Mouse (Mus musculus) 3134 (cell line): ENCODE results near the gene Yju2.
A peak's percentile ranks its signal among the peaks of the same experiment; 100 is the strongest.

Source experiments
- DNase-seq: peaks from one replicate; pipeline ENCODE4 v3.0.0-alpha.2; 2011; ENCODE audit warnings: low spot score; ENCODE audit not compliant: insufficient read length; ENCODE audit errors: extremely low read depth

Gene Yju2

DNA sequence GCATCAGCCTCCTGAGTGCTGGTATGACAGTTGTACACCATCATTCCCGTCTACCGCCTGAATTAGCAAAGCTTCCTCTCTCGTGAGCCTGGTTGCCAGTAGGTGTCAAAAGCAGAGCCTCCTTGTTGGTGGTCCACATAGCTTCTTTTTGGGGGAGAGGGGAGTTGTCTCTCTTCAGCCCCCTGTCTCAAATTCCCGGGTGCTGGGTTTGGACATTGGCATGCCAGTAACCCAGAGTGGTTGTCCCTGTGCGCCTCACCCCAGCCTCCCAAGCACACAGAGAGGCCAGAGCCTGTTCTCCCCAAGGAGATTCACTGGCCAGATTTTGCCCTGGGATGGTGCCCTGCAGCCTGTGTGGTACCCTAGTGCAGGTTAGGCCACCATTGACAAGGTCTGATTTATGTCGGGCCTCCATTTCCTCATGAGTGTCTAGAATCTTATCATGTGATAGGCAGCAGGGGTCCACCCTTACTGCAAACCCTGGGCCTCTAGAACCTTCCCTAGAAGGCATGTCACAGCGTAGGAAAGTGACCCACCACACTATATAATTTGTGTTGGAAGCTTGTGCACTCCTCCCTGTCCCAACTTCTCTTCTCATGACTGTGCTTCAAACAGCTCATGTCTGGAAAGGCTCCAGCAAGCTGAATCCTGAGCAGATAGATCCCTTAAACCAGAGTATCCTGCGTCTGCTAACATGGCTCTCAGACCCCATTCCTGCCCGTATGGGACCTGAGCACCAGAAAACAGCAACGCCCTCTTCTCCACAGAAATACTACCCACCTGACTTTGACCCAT lies 1.2 kb downstream of the Yju2 start:
- DNase-seq = no peak

DNA sequence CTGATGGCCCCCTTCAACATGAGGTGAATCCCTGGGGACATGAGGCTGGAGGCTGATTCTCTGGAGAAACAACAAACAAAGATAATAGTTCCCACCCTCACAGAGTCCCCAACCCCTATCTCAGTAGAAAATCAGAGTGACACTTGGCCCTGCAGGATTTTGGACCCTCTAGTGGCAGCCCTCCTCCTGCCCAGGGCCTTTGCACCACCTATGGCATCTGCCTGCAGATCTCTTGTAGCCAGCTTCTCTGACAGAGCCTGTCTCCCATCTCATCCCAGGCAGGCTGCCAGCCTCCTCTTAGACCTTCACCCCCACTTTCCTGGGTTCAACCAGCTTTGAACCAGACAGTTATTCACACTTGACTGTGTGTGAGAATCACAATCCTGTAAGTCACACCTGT lies 1.9 kb downstream of the Yju2 start:
- DNase-seq = no peak

DNA sequence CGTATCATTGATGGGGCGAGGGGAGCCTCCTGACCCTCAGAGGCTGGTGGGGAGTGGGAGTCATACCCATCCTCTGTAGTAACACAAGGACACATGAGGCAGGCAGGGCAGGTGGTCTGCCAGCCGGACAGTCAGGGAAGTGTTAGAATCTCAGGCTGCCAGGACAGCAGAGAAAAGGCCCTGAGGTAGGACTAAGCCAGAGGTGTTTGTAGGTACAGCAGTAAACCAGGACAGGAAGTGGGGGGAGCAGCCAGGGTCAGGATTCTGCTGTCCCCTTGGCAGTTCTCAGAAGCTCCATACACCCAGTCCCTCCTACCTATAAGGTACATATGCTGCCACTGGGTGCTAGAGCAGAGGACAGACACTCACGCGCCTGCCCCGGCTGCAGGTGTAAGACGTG lies 2.7 kb downstream of the Yju2 start:
- DNase-seq = no peak

DNA sequence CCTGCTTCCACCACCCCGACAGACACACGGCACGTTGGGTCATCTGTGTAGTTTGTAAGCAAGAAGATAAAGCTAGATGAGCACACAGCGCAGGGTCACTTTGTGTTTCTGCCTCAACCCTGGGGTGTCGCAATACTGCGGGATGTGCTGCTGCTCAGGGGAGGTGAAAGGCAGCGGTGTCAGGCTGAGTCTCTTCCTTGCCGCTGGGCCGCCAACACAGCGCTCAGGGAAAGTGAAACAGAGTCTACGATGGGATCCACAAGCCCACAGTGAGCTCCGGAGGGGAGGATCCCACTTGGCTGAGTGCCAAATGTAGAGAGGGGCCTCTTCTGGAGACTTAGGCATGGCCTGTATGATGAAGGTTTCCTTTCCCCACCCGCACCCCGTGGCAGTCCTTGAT lies 4.3 kb downstream of the Yju2 start:
- no peak for DNase-seq

DNA sequence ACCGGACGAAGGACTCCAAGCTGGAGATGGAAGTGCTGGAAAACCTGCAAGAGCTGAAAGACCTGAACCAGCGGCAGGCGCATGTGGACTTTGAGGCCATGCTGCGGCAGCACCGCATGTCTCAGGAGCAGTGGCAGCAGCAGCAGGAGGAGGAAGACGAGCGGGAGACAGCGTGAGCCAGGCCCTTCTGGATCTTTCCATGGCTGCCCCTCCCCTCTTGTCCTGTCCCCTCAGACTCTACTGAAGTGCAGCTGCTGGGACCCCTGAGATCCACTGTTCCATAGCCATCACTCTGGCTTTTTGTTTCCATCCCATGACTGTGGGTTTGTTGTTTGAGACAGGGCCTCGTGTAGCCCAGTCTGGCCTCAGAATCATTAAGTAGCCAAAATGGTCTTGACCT lies 5.6 kb downstream of the Yju2 start:
- no peak for DNase-seq

DNA sequence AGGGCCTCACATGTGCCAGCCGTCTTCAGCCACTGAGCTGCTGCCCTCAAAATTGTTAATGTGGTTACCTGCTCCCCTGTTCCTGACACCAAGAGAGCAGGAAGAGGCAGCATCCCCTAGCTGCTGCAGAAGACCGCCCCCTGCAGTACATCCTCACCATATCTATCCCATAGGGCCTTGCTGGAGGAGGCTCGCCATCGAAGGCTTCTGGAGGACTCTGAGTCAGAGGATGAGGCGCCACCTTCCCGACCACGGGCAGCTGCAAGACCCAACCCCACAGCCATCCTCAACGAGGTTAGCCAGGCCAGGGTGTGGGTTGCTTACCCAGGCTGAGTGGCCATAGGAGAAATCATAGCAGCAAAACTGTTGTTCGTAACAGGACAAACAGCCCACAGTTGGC lies 6.1 kb downstream of the Yju2 start:
- no peak for DNase-seq

DNA sequence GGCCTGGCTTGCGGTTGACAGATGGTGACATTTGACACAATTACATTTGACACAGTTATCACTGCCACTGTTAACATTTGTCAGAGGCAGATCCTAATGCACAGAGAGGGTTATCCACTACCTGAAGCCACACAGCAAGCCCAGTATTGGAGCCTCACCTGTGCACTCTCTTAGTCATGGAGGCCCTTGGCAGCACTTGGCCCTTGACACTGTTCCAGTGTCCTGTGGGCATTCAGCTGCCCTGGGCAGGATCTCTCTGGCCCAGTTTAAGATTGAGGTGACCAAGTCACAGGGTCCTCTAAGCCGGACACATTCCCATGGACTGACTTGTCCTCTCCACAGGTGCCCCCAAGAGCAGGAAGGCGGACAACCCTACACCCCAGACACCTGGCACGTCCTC lies 8.3 kb downstream of the Yju2 start:
- no peak for DNase-seq

DNA sequence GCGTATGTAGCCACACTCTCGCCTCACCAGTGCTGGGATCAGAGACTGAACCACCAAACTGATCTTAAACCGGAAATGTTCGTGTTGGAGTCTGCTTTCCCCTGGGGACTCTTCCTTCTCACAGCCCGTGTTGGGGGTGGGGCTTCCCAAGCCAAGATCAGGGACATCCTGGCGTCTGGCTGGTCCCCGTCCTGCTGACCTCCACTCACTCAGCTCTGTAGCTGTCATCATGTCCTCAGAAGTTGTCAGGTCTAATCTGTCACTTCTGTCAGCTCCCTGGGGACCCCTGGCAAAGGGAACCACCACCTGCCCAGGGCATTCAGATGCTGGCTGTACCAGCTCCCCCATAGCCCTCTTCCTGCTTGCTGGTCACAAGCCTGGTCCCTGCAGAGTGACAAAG lies 9.3 kb downstream of the Yju2 start:
- no peak for DNase-seq

DNA sequence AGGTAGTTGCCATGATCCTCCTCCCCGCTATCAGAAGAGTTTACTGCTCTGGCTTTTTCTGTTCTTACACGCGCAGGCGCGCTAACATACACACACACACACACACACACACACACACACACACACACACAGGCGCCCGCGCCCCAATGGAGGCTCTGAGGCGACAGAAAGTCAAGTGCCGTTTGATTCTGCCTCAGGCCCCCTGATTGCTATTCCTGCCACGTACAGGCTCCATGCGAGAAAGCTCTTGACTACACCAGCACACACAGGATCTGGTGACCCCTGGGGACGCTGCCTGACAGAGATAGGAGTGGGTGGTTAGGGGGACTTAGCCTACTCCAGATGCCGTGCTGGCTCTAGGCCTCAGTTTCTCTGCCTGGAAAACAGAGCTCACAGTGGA lies 10.7 kb downstream of the Yju2 start:
- no peak for DNase-seq

DNA sequence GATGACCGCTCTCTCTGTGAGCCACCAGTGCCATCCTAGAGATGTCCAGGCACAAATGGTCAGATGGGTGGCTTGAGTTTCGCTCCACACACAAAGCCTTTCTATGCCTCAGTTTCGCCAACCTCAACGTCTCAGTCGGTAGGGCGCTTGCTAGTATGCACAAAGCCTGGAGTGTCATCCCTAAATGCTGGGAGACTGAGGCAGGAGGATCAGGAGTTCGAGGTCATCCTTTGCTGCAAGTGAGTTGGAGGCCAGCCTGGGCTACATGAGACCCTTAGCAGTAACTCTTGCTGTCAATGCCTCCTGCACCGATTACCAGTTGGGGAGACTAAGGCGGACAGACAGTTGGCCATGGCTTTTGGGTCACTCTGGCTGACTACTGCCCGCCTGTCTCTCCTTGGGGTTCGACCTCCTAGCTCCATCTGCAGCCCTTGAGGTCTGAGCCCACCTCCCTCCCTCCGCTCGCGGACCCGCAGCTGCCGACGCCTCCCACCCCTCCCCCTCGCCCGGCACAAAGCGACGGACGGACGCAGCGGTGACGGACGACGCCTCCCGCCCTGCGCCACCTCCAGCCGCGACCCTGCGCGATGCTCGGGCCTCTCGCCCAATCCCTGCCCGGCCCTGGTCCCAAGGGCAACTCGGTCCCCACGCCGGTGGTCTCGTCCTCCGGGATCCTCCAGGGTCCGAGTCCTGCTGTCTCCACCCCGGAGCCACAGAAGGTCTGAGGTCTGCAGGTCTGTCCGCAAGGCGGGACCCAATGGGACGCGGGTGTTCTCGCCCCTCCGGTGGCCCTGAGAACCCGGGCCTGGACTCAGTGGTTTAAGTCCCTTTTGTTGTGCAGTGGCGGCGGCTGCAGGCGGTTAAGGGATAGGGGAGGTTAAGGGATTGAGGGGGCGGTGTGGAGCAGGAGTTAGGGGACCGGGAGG lies 11.3 kb downstream of the Yju2 start, which contains the start of gene Shd:
Shd (plus strand) TSS at position 502 of the 926 bp plus-strand sequence.
- DNase-seq = no peak

DNA sequence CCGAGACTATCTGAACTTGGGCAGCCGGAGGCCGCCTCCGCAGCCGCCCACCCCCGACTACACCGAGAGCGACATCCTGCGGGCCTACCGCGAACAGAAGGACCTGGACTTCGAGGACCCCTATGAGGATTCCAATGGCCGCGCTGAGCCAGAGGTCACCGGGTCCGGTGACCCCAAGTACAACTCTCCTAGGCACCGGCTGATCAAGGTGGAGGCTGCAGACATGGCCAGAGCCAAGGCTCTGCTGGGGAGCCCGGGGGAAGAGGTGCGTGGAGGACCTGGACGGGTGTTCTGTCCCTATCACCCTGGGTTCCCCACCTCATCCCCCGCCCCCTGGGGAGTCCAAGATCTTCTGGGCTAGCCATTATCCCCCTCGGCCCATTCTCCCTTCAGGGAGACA lies 12.6 kb downstream of the Yju2 start:
- no peak for DNase-seq

DNA sequence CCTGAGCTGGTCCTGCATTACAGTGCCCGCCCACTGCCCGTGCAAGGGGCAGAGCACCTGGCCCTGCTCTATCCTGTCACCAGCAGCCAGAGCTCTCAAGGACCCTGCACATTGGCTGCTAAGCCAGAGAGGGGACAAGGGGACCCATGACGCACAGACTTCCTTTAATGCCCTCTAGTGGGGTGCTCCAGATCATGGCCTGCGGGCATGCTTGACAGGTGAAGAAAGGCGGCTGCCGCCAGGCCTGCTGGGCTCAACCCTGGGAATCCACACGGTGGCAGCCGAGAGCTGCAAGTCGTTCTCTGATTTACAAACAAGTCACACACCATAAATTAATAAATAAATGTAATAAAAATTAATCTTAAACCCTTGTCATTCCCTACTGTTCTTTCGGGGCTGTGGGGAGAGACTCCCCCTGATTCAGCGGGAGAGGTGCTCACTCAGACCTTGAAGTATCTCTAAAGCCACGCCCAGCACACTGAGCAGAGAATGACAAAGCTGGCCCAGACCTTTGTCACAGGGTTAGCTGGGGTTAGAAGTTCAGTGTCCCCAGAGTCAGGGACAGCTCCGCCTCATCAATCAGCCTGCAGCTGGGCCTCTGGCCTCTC lies 17.5 kb downstream of the Yju2 start:
- peak; percentile 78 for DNase-seq

DNA sequence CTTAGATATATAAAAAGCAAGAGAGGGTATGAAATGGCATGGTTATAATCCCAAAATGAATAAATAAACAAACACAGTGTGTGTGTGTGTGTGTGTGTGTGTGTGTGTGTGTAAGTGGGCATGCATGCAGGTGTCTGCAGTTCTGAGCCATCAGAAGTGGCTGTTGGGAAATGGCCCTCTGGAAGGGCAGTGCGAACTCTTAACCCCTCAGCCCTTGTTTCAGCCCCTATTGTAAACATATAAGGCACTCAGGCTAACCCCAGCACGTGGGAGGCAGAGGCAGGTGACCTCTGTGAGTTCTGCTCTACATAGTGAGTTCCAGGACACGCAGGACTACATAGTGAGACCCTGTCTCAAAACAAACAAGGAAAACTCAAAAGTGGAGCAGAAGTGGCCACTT lies 18.4 kb downstream of the Yju2 start:
- DNase-seq = no peak

DNA sequence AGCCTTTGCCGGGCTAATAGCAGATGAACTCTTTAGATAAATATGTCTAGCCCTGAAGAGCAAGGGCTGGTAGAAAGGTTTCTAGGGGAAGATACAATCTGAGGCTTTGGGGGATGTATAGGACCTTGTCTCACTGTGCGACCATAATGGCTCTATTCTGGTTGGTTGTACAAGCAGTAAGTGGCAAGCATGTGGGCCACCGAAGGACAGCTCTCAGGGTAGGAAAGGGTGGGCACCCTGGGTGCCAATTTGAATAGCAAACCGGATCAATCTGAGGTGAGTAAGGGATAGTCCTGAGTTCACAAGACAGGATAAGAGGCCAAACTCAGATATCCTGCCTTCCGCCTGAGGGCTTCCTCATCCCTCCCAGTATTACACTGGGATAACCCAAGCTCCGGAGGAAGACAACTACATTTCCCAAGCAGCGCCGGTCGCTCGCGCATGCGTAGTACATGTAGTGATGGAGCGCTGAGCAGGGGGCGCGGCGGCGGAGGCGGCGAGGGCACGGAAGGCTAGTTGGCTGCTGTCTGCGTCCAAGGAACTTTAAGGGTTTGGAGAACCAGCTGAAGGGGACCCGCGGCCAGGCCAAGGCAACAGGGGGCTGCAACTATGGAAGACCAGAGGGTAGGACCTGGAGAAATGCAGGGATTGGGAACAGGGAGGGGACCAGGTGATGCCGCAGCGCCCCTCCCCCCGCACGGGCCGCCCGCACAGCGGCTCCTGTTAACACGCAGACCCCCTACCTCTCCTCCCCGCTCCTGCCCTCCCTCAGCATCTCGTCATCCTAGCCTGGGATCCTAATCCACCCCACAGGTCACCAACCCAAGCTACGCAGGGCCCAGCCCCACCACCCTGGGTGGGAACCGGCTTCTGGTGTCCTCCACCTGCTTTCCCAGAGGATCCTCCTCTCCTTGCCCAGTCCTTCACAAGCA lies 27.4 kb downstream of the Yju2 start, which contains the start of gene Fsd1:
Fsd1 (plus strand) TSS at position 480 of the 932 bp plus-strand sequence.
- no peak for DNase-seq

DNA sequence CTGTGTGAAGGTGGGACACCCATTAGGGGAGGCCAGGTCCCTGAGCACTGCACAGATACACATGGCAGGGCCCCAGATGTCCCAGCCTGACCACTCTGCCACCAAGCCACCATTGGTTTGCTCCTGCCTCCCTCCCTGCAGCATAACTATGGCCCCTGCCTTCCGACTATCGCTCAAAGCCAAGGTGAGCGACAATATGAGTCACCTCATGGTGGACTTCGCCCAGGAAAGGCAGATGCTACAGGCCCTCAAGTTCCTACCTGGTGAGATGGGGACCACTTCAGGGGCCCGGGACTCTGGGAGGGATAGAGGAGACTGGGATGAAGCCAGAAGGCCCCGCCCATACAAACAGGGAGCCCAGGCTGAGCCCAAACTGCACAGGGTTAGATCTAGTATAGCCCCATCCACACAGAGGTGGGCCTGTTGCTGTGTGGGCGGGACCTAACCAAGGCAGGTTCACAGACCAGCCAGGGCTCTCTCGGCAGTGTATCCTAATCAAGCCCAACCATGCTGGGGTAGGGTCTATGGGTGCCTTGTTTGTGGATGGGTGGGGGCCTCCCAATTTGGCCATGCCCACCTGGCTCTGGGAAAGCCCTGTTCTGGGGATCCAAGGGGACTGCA lies 31.5 kb downstream of the Yju2 start:
- no peak for DNase-seq

DNA sequence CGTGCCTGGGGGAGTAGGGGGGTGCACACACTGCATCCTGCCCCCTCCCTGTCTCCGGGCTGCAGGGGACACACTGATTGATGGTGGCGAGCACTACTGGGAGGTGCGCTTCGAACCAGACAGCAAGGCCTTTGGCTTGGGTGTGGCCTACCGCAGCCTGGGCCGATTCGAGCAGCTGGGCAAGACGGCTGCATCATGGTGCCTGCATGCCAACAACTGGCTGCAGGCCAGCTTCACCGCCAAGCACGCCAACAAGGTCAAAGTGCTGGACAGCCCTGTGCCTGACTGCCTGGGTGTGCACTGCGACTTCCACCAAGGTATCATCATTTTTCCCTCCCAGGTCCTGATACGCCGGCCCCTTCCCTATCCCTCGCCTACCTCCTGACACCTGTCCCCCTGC lies 37.1 kb downstream of the Yju2 start:
- DNase-seq = peak; percentile 66

DNA sequence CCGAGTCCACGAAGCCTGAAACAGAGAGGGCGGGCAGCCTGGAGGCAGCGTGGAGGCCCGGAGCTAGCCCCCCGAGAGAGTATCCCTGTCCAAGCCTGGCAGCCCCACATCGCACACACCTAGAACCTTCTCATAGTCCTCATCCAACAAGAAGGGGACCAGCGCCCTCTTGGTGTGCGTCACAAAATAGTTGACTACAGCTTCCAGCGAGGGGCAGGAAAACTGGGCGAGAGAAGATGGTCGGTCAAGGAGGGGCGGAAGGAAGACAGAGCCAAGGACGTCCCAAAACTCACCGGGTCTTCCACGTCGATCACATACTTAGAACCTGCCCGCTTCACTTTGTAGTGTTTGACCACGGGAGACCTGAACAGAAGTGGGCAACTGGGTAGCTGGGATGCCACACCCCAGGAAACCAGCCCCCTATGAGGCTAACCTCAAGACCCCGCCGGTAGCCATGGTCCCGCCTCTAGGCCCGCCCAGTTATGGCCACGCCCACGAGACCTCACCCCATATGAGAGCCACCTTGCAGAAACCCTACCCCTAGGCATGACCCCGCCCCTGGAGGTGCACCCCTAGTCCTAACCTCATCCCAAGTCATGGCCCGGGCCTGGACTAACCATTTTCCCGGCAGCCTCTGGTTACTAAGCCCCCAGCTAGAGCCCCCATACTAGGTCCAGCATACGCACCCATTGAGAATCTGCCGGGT lies 41.0 kb downstream of the Yju2 start:
- no peak for DNase-seq

DNA sequence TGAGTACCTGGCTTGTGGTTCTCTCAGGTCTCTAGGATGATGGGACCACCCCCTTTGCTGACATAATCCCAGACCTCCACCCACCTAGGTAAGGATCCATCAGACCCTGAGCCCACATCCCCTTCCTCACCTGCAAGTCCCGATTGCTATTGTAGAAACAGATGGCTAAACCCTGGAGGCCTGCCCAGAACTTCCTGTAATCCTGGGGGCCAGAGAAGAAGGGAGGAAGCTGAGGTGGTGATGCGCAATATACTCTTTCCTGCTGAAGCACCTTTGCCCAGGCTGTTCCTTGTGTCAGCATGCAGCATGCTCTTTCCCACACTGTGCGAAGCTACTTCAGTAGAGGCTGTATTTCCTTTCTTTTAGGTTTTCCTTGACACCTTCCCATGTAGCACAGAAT lies 44.1 kb downstream of the Yju2 start:
- DNase-seq = no peak

DNA sequence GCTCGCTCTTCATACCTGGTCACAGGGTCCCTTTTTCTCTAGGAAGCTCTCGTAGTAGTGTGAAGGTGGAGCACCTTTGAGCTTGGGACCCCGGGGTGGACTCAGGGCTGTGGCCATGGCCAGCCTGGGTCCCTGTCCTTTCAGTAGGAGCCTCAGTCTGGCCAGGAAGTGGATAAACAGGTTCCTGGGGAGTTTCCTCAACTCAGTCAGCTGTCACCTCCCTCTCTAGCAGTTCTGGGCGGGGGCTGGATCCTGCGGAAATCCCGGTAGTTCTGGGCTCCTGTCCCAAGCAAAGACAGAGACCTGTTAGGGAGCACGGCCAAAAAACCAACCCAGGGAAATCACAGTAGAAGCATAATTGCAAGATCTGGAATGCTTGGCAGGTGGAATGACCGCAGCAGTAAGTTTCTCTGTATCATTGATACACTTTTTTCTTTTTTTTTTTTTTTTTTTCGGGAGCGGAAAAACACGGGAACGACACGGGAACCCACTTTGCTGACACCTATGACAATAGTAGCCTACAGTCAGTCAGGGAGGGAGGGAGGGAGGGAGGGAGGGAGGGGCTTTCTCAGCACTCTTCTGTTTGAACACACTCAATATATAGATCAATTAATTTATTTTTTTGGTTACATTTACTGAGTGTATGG lies 46.6 kb downstream of the Yju2 start, which contains the start of the genes Stap2 and Mpnd:
Stap2 (minus strand) TSS at position 170 of the 647 bp plus-strand sequence.
Mpnd (plus strand) TSS at position 297 of the 647 bp plus-strand sequence.
- peak; percentile 80 for DNase-seq
